Mouse (Mus musculus): ENCODE measurements around the gene Psmg3.

Psmg3 gene

DNA sequence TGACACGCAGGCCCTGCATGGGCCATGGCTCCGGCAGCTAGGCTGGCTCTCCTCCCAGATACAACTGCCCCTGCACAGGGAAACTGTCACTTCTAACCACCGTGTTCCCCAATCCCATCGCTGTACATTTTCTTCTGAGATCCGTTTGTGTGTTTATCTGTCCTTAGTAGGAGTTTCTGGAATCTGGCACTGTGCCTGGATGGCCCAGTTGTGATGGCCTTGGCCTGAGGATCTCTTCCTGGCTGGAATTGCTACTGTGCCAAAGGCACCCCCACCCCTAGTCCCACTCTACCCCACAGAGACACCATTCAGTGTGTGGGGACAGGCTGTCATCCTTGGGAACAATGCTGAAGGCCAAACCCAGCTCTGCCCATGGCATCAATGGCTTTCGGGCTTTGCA, 10.7 kb downstream of the Psmg3 start:
- DNase-seq (ENCODE audit: low spot score) = no peak

- DNase-seq (ENCODE audit: low spot score) = no peak
Observed at GRCm38 (mm10) chr5:139813963-139814381, 12.7 kb downstream of the Psmg3 start.

DNA sequence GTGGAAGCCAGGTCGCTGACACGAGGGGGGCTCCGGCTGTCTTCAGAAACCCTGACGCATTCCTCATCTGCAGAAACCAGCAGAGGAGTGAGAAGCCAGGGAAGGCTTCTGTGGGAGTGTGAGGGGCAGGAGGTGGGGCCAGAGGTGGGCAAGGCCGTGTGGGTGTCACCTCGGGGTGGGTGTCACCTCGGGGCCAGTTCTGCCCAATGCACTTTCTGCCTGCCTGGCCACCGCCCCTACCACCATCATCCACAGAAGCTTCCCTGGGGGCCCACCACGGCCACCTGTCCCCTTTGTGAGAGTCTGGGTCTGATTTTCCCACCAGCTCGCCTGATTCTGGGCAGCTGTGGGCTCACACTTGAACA, 13.6 kb downstream of the Psmg3 start:
- no peak for DNase-seq (ENCODE audit: low spot score)

DNA sequence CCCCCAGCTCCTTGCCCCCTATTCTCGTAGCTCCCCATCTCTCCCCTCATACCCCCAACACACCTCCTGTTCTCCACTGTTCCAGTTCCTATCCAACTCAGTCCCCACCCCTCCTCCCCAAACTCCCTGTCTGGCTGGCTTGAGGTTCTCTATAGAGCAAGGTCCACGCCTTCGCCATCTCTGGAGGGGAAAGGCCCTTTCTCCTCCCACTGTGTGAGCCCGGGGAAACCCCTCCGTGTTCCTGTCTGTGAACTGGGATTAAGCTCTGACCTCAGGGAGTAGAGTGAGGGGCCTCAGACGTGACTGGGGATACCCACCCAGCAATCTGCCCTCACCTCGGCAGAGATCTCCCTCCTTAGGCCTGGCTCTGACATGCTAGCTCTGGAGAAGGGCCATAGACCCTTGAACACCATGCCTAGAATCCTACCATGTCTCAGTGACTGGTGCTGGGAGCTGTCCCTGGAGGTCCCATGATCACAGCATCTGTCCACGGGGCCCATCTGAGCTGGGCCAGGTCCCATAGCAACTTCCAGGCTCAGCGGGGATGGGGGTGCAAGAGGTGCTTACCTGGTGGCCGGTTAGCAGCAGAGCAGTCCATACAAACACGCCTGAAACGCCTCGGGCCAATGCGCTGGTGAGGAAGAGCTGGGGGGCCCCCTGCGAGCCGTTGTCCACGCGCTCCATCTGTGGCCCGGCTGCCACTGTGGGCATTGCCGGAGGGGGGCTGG, 14.1 kb downstream of the Psmg3 start:
- DNase-seq (ENCODE audit: low spot score) = no peak

DNA sequence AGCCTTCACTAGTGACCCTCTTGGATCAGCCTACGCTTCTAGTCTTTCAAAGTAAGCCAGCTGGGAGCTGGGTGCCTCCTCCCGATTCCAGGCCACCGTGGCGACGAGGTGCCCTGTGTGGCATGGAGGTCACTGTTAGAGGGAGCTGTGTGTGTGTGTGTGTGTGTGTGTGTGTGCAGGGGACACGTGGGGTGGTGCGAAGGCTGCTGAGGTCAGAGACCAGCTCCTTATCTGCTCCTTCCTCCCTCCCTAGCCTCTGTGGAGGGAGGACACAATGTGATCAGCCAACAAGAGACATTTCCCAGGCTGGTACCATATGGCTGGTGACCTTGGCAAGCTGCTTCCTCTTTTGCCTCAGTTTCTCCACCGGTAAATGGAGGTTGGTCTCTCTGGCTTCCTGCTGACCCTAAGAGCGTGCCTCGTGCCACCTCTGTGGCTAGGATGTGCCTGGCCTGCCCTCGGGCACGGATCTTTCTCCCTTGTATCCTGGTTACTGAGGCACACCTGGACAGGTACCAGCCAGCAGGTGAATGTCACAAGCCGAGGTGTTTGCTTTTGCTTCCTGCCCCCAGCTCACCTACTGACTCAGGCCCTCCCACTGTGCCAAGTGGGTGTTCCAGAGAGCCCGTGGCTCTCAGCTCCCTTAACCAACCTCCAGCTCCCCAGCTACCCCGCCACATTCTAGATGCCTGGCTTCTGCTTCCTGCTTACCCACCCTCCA, 14.8 kb downstream of the Psmg3 start:
- no peak for DNase-seq (ENCODE audit: low spot score)

DNA sequence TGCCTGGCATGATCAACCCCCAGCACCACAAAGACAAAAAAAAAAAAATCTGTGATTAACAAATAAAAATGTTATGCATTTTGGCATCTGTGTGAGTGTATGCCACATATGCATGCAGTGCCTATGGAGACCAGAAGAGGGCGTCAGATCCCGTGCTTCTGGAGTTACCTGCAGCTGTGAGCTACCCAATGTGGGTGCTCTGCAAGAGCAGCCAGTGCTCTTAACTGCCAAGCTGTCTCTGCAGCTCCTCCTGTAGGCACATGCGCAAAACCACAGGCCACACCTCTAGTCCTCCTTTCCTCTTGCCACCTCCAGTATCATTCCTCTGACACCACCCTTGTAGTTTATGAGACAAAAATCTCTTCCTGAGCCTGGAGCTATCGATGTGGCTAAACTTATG, 17.3 kb downstream of the Psmg3 start:
- DNase-seq (ENCODE audit: low spot score) = no peak

- DNase-seq (ENCODE audit: low spot score) = no peak
Observed at GRCm38 (mm10) chr5:139805924-139806323, 20.8 kb downstream of the Psmg3 start.

GRCm38 (mm10) chr5:139804573-139805111, 22.0 kb downstream of the Psmg3 start:
- no peak for DNase-seq (ENCODE audit: low spot score)

DNA sequence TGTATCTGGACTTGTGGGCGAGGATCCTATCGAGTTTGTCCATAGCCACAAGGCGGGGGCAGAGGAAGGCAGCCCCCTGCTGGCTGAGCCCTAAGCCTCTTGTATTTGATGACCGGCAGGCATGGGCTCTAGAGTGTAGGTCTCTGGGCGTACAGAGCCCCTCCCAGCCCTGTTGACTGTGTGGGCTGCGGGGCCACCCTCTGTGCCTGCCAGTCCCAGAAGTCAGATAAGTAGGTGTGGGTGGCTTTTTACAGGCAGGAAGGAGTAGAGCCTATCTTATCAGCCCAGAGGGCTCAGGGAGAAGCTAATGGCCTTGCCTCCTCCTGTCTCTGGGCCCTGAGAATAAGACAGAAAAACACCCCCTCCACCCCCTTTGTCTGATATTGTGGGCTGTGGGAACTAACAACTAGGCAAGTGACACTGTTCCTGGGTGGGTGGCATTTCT, 22.6 kb downstream of the Psmg3 start:
- no peak for DNase-seq (ENCODE audit: low spot score)

DNA sequence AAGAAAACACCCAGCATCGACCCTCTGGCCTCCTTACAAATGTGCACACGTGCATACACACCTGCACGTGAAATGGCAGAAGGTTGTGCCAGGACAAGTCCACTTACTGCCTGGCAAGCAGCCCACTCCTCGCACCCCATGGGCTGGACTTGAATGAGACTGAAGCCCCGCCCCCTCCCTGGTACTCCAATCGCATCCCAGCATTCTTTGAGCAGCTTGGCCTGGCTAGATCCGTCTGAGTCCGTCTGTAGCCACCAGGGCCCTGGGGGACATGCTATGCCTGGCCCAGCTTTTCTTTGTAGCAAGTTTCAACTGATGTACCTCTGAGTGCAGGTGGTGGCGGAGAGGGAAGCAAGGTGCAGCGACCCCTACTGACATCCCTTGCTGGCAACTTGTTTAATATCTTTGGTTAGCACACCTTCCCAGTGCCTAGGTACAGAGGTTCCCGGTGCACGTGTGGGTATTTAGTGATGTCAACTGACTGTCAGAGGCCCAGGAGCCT, 23.0 kb downstream of the Psmg3 start:
- DNase-seq (ENCODE audit: low spot score) = no peak

- DNase-seq (ENCODE audit: low spot score) = no peak
Observed at GRCm38 (mm10) chr5:139803165-139803564, 23.5 kb downstream of the Psmg3 start.

- no peak for DNase-seq (ENCODE audit: low spot score)
Observed at GRCm38 (mm10) chr5:139801880-139802279, 24.8 kb downstream of the Psmg3 start.

DNA sequence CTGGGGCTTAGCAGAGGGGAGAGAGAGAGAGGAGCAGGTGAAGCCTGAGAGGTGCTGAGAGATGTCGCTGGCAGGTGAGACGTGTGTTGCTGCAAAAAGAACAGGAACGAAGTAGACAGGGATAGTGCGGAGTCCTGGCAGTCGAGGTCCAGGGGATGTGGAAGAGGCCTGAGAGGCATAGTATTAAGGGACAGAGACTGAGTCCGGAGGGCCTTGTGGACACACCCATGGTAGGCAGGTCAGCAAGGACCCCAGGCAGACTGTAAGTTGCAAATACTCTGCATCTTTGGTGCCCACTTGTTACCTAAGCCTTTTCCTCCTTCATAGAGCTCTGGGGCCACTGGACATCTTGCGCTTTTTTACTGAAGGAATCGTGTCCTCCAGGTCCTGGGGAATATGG, 25.5 kb downstream of the Psmg3 start:
- DNase-seq (ENCODE audit: low spot score) = no peak

DNA sequence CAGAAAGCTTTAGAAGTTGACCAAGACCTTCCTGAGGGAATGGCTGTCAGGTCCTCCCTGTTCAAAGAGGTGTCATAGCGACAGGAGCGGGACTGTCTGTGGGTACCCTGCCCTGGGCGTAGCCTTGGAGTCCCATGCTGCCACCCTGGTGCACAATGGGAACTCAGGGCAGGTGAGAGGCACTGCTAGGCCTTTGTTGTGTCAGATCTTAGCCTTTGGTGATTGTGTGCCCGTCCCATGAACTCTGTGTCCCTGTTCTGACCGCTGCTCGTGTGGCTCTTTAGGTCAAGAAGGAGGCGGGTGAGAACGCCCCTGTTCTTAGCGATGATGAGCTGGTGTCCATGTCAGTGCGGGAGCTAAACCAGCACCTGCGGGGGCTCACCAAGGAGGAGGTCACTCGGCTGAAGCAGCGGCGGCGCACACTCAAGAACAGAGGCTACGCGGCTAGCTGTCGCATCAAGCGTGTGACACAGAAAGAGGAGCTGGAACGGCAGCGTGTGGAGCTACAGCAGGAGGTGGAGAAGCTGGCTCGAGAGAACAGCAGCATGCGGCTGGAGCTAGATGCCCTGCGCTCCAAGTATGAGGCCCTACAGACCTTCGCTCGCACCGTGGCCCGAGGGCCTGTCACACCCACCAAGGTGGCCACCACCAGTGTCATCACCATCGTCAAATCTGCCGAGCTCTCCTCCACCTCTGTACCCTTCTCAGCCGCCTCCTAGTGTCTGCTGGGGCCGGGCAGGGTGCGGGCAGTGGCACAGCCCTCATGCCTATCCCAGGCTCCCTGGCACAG, 26.7 kb downstream of the Psmg3 start:
- no peak for DNase-seq (ENCODE audit: low spot score)

GRCm38 (mm10) chr5:139799041-139799440, 27.6 kb downstream of the Psmg3 start:
- DNase-seq (ENCODE audit: low spot score) = no peak

DNA sequence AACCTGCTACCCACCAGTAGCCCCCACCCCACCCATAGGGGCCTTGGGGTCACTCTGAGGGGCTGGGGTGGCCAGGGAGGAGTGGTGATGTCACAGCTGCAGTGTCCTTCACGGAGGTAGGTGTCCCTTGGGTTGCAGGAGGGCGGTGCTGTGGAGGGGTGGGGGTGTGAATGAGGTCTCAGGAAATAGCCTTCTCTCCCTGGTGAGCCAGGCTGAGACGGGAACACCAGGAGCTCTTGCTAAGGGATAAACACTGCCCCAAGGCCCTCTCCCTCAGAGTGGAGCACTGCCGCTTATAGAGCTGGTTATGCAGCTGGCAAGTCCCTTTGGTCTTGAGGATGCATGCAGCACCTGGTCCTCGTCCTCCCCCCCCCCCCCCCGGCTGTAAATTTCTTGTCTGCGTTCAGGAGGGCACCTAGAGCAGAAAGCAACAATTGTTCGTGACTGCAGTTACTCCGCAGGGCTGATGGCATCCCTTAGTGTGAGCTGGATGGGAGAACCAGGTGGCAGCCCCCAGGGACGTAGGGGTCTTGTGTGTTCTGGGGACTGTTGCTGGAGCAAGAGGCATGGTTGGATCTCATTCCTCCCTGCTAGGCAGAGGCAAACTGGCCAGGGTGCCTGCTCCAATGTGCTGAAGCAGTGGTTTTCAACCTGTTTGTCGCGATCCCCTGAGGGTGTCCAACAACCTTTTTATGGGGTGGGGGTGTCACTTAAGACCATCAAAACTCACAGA, 28.4 kb downstream of the Psmg3 start:
- no peak for DNase-seq (ENCODE audit: low spot score)

DNA sequence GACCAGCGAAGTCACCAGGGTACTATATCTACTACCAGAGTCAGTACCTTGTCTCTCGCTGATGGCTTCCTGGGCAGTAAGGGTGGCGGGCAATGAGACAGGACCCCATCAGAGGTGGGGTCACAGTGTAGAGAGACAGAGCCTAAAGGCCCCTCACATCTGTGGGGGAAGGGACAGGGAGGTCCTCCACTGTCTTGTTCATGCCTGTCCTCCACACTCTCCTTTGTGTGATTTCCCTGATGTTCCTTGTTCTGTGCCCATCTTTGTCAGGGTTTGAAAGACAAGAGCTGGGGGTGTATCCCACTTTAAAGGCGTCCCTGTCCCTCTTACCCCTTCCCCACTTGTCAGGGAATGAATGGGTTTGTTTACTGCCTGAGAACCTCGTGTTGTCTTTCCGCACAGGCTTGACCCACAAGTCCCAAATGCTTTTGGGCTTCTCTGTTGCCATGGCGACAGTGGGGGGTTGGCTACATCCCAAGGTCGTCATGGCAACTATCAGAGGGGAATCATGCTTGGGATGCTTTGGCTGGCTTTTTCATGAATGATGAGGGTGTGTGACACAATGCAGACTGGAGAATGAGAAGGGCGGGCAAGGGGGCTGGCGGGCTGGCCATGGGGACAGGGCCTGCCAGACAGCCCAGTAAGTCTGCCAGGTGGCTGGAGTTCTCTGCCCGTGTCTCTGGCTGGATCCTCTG, 29.1 kb downstream of the Psmg3 start:
- DNase-seq (ENCODE audit: low spot score) = peak; percentile 63

DNA sequence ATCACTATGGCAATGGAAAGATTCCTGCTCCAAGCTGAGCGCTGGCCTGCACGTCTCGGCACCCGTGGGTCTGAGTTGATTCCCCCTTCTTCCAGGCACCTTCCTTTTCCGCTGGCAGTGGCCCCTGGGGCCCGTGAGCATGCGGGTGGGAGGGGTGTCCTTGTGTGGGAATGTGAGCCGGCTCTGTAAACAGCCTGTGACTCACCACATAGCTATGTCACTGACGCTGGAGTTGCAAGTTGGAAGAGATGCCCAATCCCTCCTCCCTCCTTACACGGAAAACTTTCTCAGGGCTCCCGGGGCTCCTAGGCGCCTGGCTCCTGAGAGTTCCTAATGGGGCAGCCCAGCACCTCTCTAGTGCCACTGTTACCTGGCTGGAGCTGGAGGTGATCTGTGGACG, 29.8 kb downstream of the Psmg3 start:
- peak; percentile 68 for DNase-seq (ENCODE audit: low spot score)

DNA sequence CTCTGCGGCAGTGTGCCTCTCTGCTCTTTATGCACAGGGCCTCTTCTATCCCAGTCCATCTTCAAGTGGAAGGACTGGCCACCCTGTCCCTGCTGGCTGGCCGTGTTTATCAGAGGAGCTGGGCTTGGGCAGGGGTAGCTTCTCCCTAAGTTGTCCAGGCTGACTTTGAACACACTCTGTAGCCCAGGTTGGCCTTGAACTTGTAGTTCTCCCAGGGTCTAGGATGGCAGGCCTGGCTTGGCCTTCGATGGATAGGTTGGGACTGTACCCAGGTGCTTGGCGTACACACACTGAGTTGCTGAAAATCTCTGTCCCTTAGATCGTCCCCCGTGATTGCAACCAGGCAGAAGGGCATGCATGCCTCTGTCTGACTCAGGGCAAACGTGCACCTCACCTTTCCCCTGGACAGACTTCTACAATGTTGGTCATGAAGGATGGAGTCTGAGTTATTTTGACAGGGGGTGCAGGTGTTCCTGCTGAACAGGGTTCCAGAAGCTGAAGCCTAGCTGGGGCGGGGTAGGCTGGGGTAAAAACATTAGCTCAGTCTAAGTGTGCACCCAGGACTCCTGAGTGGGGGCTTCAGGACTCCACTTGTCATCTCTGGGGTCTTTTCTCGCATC, 30.6 kb downstream of the Psmg3 start:
- DNase-seq (ENCODE audit: low spot score) = no peak

DNA sequence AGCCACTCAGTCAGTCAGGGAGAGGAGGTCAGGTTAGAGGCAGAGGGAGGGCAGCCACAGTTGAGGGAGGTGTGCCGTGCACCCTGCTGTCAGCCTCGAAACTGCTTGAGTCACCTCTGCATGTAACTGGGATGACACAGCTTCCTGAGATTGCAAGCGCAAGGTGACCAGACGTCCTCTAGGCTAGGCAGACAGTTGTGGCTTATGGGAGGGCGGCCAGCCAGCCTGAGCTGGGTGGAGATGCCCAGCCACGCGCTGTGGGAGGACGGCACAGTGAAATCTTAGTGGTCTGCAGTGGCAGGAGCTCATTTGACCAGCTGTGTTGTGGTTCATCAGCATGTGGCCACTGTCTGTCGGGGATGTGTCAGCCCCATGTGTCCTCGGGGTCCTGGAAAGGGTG, 31.7 kb downstream of the Psmg3 start:
- no peak for DNase-seq (ENCODE audit: low spot score)

GRCm38 (mm10) chr5:139794137-139794536, 32.5 kb downstream of the Psmg3 start:
- no peak for DNase-seq (ENCODE audit: low spot score)
